Mouse (Mus musculus): ENCODE measurements around the gene Mpzl2. TPM values are rescaled to one million over a fixed set of nuclear protein-coding genes. Genes with fewer than 3 reads are reported as not detected.

Gene Mpzl2
- polyA plus RNA-seq, 1 experiment from 2014 or later = 15.9 TPM

DNA sequence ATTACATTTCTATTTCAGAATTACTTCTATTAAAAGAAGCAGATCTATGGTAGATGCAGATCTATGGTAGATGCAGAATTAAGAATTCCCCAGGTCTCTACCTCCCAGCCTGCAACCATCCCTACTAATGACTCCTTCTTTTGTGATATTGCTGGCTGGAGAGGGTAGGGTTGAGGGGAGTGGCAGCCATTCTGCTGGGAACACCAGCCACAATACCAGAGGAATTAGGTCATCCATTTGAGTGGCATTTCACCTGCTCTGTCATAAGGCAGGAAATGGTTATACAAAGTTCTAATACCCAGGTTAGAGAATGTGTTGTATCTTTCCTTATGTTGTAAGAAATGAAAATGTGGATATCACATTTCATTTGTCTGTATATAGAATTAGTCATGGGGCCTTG is 48.4 kb downstream of the Mpzl2 start:
- ATAC-seq (ENCODE audit: low read depth) = no peak
- no peaks in the 10 kb centered on the region for H3K4me1 ChIP-seq (replicated peaks; ENCODE audit: control insufficient read depth, insufficient read depth, low read length)

DNA sequence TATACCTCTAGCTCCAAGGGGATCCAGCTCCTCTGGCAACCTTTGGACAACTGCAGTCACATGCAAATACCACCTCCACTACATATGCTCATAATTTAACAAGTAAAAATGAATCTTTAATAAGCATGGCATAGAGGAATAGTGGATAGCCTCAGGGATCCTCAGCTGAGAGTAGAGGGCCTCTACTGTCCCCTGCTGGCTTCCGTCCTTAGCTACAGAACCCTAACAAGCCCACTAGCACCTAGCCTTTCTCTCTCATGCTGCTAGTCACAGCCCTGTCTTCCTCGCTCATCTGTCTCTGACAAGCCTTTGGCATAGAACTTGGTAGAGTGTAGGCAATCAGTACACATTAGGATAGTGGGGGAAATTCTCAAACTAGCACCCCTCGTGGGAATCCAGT is 51.2 kb downstream of the Mpzl2 start:
- Histone ChIP-seq H3K9ac (ENCODE audit: low read length) (no peak overlapping the region), H3K9me3 (ENCODE audit: control insufficient read depth, low read length) (no peaks in the 10 kb centered on the region), H3K27me3 (ENCODE audit: control insufficient read depth, insufficient read depth, low read depth, low read length) (no peaks in the 10 kb centered on the region), H3K27ac (ENCODE audit: low read length) (no peak overlapping the region), H3K4me1 (replicated peaks; ENCODE audit: control insufficient read depth, insufficient read depth, low read length) (no peaks in the 10 kb centered on the region), H3K4me2 (ENCODE audit: low read depth, low read length) (no peak overlapping the region), H3K36me3 (ENCODE audit: control insufficient read depth, insufficient read depth, low read length) (no peaks in the 10 kb centered on the region), H3K4me3 (ENCODE audit: low read length) (no peak overlapping the region)
- ATAC-seq (ENCODE audit: low read depth) = no peak
- WGBS = 69% methylated on average over 3 of the region's 3 CpGs

More for the DNA sequence above, 48.4 kb downstream of the Mpzl2 start:
- no peak overlapping the region for H3K4me2 ChIP-seq (ENCODE audit: low read depth, low read length)
- H3K27ac ChIP-seq (ENCODE audit: low read length) = no peak overlapping the region
- H3K9me3 ChIP-seq (ENCODE audit: control insufficient read depth, low read length) = no peaks in the 10 kb centered on the region
- H3K27me3 ChIP-seq (ENCODE audit: control insufficient read depth, insufficient read depth, low read depth, low read length) = no peaks in the 10 kb centered on the region
- no peak overlapping the region for H3K4me3 ChIP-seq (ENCODE audit: low read length)
- H3K36me3 ChIP-seq (ENCODE audit: control insufficient read depth, insufficient read depth, low read length) = no peaks in the 10 kb centered on the region
- no peak overlapping the region for H3K9ac ChIP-seq (ENCODE audit: low read length)

DNA sequence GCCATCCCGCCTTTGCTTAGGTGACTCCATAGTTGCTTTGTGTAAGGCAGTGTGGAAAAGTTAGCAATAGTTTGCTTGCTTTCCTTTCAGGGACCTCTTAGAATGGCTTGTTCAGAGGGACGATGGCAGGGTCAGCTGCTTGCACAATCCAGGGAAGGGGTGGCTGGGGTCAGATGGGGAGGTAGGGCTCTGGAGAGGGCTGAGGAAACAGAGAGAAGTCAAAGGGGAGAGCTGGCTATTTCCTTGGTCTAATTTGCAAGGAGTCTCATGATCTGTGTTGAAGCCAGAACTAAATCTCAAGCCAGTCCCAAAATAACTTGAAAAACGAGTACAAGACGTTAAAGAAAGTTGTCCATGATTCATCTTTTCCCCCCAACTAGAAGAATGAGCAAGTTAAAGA is 53.0 kb downstream of the Mpzl2 start:
- no peaks in the 10 kb centered on the region for H3K36me3 ChIP-seq (ENCODE audit: control insufficient read depth, insufficient read depth, low read length)
- H3K4me2 ChIP-seq (ENCODE audit: low read depth, low read length) = no peak overlapping the region
- 38% methylated on average over 4 of the region's 4 CpGs for WGBS
- H3K9ac ChIP-seq (ENCODE audit: low read length) = no peak overlapping the region
- H3K9me3 ChIP-seq (ENCODE audit: control insufficient read depth, low read length) = no peaks in the 10 kb centered on the region
- H3K4me3 ChIP-seq (ENCODE audit: low read length) = no peak overlapping the region
- no peaks in the 10 kb centered on the region for H3K4me1 ChIP-seq (replicated peaks; ENCODE audit: control insufficient read depth, insufficient read depth, low read length)
- no peaks in the 10 kb centered on the region for H3K27me3 ChIP-seq (ENCODE audit: control insufficient read depth, insufficient read depth, low read depth, low read length)
- H3K27ac ChIP-seq (ENCODE audit: low read length) = no peak overlapping the region
- ATAC-seq (ENCODE audit: low read depth) = no peak

DNA sequence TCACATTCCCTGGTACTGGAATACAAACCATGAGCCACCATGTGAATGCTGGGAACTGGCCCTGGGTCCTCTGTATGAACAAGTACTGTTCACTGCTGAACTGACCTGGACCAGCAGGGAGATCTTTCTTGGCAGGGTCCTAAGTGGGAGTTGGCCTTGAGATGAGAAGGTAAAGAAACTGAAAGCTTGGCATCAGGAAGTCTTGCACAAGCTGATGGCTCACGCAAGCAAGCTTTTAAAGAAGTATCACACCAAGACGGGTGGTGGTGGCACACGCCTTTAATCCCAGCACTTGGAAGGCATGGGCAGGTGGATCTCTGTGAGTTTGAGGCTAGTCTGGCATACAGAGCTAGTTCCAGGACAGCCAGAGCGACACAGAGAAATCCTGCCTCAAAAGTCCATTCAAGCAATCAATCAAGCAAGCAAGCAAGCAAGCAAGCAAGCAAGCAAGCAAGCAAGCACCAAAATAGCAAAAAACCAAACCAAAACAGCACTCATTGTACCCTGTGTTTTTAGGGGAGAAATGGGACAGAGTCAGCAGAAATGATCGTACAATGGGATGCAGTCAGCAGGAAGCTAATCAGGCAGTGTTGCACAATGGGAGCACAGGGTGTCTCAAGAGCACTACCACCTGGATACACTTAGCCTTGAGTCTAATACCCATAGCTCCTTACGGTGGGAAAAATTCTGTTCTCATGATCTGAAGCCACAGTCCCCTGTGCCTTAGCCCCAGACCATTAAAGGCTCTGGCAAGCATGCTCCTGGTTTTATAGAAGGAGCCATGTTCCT is 55.7 kb downstream of the Mpzl2 start:
- 65% methylated on average over 6 of the region's 6 CpGs for WGBS
- Histone ChIP-seq H3K9me3 (ENCODE audit: control insufficient read depth, low read length) (no peaks in the 10 kb centered on the region), H3K36me3 (ENCODE audit: control insufficient read depth, insufficient read depth, low read length) (no peaks in the 10 kb centered on the region), H3K27me3 (ENCODE audit: control insufficient read depth, insufficient read depth, low read depth, low read length) (no peaks in the 10 kb centered on the region), H3K9ac (ENCODE audit: low read length) (no peak overlapping the region), H3K4me3 (ENCODE audit: low read length) (no peak overlapping the region), H3K27ac (ENCODE audit: low read length) (no peak overlapping the region), H3K4me1 (replicated peaks; ENCODE audit: control insufficient read depth, insufficient read depth, low read length) (no peaks in the 10 kb centered on the region), H3K4me2 (ENCODE audit: low read depth, low read length) (no peak overlapping the region)
- ATAC-seq (ENCODE audit: low read depth) = no peak; the same call in 1 of the 2 replicates

DNA sequence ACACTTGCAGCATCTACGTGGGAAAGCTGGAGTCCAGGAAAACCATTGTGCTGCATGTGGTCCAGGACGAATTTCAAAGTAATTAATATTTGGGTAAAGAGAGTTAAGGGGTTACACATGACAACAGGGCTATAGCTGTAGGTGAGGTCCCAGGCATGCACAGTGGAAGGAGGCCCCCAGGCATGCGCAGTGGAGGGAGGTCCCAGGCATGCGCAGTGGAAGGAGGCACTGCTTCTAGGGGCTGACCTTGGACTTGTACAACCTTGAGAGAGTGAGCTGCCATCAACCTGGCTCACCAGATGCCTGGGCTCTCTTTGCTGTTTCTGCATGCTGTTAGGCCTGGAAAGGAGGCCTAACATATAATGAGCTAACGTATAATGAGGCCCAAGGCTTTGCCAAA is 58.3 kb downstream of the Mpzl2 start:
- Histone ChIP-seq H3K9me3 (ENCODE audit: control insufficient read depth, low read length) (no peaks in the 10 kb centered on the region), H3K4me1 (replicated peaks; ENCODE audit: control insufficient read depth, insufficient read depth, low read length) (no peaks in the 10 kb centered on the region), H3K4me2 (ENCODE audit: low read depth, low read length) (no peak overlapping the region), H3K36me3 (ENCODE audit: control insufficient read depth, insufficient read depth, low read length) (no peaks in the 10 kb centered on the region), H3K27me3 (ENCODE audit: control insufficient read depth, insufficient read depth, low read depth, low read length) (no peaks in the 10 kb centered on the region), H3K4me3 (ENCODE audit: low read length) (no peak overlapping the region), H3K27ac (ENCODE audit: low read length) (no peak overlapping the region), H3K9ac (ENCODE audit: low read length) (no peak overlapping the region)
- 74% methylated on average over 5 of the region's 5 CpGs for WGBS
- no peak for ATAC-seq (ENCODE audit: low read depth)

DNA sequence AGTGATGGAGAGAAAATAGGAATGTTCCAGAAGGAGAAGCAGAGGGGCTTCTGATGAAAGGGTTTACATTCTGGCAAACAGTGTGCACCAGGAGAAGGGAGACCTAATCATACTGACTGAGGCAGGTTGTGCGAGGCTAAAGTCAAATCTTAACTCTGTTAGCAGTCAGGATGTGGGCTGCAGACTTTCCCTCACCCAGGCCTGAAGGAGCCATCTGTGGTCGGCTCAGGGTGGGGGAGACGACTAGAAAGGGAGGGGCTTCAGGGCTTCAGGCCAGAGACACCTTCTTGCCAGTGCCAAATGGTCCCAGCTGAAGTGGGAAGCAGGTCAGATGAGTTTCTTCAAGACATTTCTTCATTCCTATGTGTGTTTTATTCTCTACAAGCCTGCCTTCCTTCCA is 58.8 kb downstream of the Mpzl2 start:
- Histone ChIP-seq H3K9me3 (ENCODE audit: control insufficient read depth, low read length) (no peaks in the 10 kb centered on the region), H3K4me2 (ENCODE audit: low read depth, low read length) (no peak overlapping the region), H3K4me1 (replicated peaks; ENCODE audit: control insufficient read depth, insufficient read depth, low read length) (no peaks in the 10 kb centered on the region)

DNA sequence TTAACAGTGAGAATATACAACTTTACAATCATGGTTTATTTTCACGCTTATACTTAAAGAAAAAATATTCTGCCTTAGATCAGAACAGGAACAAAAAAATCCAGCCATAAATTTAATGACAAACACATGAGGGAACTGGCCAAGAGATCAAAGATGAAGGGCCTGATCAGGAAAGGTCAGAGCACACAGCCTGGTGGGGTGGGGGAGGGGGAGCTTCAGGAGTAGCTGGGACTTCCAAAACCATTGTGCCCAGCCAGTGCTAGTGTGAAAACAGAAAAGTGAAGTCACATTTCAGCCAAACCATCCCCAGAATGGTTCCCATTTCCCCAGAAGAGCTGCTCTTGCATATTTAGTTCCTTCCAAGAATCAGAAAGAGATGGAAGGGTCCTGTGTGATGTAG is 62.9 kb downstream of the Mpzl2 start:
- H3K9ac ChIP-seq (ENCODE audit: low read length) = no peak overlapping the region
- WGBS = 71% methylated on average over 1 of the region's 1 CpGs
- no peak for ATAC-seq (ENCODE audit: low read depth)
- no peaks in the 10 kb centered on the region for H3K27me3 ChIP-seq (ENCODE audit: control insufficient read depth, insufficient read depth, low read depth, low read length)
- no peak overlapping the region for H3K4me2 ChIP-seq (ENCODE audit: low read depth, low read length)
- H3K9me3 ChIP-seq (ENCODE audit: control insufficient read depth, low read length) = no peaks in the 10 kb centered on the region
- H3K4me3 ChIP-seq (ENCODE audit: low read length) = no peak overlapping the region
- no peaks in the 10 kb centered on the region for H3K4me1 ChIP-seq (replicated peaks; ENCODE audit: control insufficient read depth, insufficient read depth, low read length)
- H3K27ac ChIP-seq (ENCODE audit: low read length) = no peak overlapping the region
- no peaks in the 10 kb centered on the region for H3K36me3 ChIP-seq (ENCODE audit: control insufficient read depth, insufficient read depth, low read length)

More for the DNA sequence above, 58.8 kb downstream of the Mpzl2 start:
- no peak overlapping the region for H3K4me3 ChIP-seq (ENCODE audit: low read length)
- H3K27me3 ChIP-seq (ENCODE audit: control insufficient read depth, insufficient read depth, low read depth, low read length) = no peaks in the 10 kb centered on the region
- WGBS = 37% methylated on average over 3 of the region's 3 CpGs
- ATAC-seq (ENCODE audit: low read depth) = no peak
- H3K9ac ChIP-seq (ENCODE audit: low read length) = no peak overlapping the region
- H3K36me3 ChIP-seq (ENCODE audit: control insufficient read depth, insufficient read depth, low read length) = no peaks in the 10 kb centered on the region
- no peak overlapping the region for H3K27ac ChIP-seq (ENCODE audit: low read length)

DNA sequence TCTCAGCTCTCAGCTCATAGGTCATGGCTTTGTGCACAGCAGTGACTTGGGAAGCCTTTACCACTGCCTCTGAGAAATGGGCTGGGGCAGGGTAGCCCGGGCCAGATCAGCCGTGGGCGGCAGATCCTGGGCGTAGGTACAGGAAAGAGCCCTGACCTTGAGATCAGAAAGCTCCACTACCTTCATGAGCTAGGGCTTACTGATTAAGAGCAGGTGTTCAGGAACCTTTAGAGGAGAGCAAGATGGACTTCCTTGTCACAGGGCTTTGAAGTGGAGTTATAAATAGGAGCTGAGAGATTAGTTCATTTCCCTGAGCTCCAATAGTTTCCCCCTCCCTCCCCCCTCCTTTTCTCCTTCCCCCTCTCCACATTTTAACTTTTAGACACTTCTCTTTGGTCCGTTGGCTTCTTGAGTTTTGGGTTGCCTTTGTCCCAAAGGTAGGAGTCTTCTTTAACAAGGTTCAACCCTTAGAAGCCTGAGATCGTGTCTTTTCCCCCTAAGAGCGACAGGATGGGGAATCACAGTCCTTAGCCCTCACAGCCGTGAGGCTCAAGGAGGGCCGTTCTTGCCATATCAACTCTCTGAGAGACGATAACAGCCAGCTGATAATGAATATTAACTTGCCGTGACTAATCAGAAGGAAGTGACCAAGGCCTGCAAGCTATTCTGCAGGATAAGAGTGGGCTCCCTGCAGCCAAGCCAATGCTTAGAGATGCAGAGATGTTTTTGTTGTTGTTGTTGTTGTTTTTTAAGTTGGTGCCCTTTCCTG is 63.8 kb downstream of the Mpzl2 start:
- Histone ChIP-seq H3K9me3 (ENCODE audit: control insufficient read depth, low read length) (no peaks in the 10 kb centered on the region), H3K4me2 (ENCODE audit: low read depth, low read length) (no peak overlapping the region), H3K4me1 (replicated peaks; ENCODE audit: control insufficient read depth, insufficient read depth, low read length) (no peaks in the 10 kb centered on the region), H3K27me3 (ENCODE audit: control insufficient read depth, insufficient read depth, low read depth, low read length) (no peaks in the 10 kb centered on the region), H3K36me3 (ENCODE audit: control insufficient read depth, insufficient read depth, low read length) (no peaks in the 10 kb centered on the region), H3K4me3 (ENCODE audit: low read length) (no peak overlapping the region), H3K9ac (ENCODE audit: low read length) (no peak overlapping the region), H3K27ac (ENCODE audit: low read length) (no peak overlapping the region)
- no peak for ATAC-seq (ENCODE audit: low read depth)
- 43% methylated on average over 11 of the region's 11 CpGs for WGBS

Data from lung, embryonic 16.5 days (tissue).